Mouse (Mus musculus): ENCODE results near the gene Gm45711.
"Not testable (repeated sequence)": the region's sequence is repeated elsewhere in the genome, so short reads cannot be mapped to it uniquely, and the experiment has no call there.

DNA sequence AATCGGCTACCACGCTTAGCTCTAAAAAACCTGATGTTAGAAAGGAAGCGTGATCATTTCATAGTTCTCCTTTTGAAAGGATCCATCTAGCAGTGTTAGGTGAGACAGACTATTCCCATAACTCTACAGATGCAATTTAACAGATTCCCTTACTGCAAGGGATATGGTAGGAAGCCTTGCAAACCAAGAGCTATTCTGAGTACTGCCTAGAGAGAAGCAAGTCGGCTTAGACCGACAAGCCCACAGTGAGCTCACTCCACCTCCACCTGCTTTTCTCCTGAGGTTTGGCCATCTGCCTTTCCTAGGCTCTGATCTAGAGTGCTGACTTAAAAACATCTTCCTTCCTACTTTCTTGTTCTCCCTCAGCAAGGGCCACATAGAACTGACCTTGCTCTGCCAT is 48.1 kb downstream of the Gm45711 start:
- not testable (repeated sequence) for TF ChIP-seq CTCF (IDR thresholded peaks at IDR 0.05; ENCODE audit: low read depth, low read length); EP300 (IDR thresholded peaks at IDR 0.05; ENCODE audit: insufficient read depth, low read depth, low read length)
